Mouse (Mus musculus): Measurements from ENCODE around the gene Apobec1.

DNA sequence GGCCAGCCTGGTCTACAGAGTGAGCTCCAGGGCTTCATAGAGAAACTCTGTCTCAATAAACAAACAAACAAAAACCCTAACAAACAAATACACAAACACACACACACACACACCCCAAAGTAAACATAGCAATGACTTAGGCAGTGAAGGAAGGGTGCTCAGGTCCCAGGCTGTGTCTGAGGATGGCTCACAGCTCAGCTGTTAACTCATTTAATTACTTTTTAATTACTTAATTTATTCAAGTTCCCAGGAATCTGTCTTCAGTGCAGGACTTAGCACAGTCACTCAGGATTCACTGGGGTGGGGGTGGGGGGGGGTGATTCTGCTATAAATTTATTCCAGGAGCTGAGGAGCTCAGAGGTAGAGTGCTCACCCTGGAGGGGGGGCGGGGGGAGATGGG is 32.5 kb downstream of the Apobec1 start:
- TF ChIP-seq CTCF (conservative IDR thresholded peaks at IDR 0.05 in 1 of 2, IDR thresholded peaks at IDR 0.05 in 1 of 2; ENCODE audit: low read depth in 2 of 2, low read length in 2 of 2) (no peak), KAT2A (IDR thresholded peaks at IDR 0.05; ENCODE audit: insufficient replicate concordance, low read length) (no peak)

Data from CH12.LX (cell line).